Mouse (Mus musculus) intestine, postnatal 0 days (tissue): ENCODE measurements around the gene Scgb2b20. TPM values are rescaled to one million over a fixed set of nuclear protein-coding genes. Genes with fewer than 3 reads are reported as not detected.
"Not testable (repeated sequence)": the region's sequence is repeated elsewhere in the genome, so short reads cannot be mapped to it uniquely, and the experiment has no call there.

Source experiments
- ATAC-seq: fragments of 200-750 bp; cut with Nextera tagmentation; 2 replicates; pipeline ENCODE4 v1.8.0; 2017; ENCODE audit warnings: mild to moderate bottlenecking, moderate TSS enrichment, moderate library complexity
- H3K27ac ChIP-seq: fragments of 300-500 bp; sonication (generic); 2 replicates; pipeline ENCODE4 v1.5.1; 2014; ENCODE audit warnings: mild to moderate bottlenecking, low read depth, low read length, moderate library complexity
- H3K27me3 ChIP-seq: fragments of 300-500 bp; sonication (generic); replicated peaks from 2 replicates; pipeline ENCODE4 v1.6.1; 2014; ENCODE audit warnings: low read length, mixed read lengths; ENCODE audit not compliant: control insufficient read depth, insufficient read depth
- H3K36me3 ChIP-seq: fragments of 300-500 bp; sonication (generic); 2 replicates; pipeline ENCODE4 v1.6.1; 2014; ENCODE audit warnings: mild to moderate bottlenecking, moderate library complexity; ENCODE audit not compliant: control insufficient read depth, insufficient read depth
- H3K4me1 ChIP-seq: fragments of 300-500 bp; sonication (generic); replicated peaks from 2 replicates; pipeline ENCODE4 v1.6.1; 2014; ENCODE audit warnings: antibody characterized with exemption, low read length, mixed read lengths; ENCODE audit not compliant: control insufficient read depth, insufficient read depth
- H3K4me2 ChIP-seq: fragments of 300-500 bp; sonication (generic); replicated peaks from 2 replicates; pipeline ENCODE4 v1.6.1; 2014; ENCODE audit warnings: low read depth, mild to moderate bottlenecking, moderate library complexity
- H3K4me3 ChIP-seq: fragments of 300-500 bp; sonication (generic); 2 replicates; pipeline ENCODE4 v1.5.1; 2014; ENCODE audit warnings: low read depth, low read length
- H3K9ac ChIP-seq: fragments of 300-500 bp; sonication (generic); 2 replicates; pipeline ENCODE4 v1.6.1; 2014; ENCODE audit warnings: mild to moderate bottlenecking, low read depth, low read length
- H3K9me3 ChIP-seq: fragments of 300-500 bp; sonication (generic); 2 replicates; pipeline ENCODE4 v1.6.1; 2016; ENCODE audit warnings: mixed run types; ENCODE audit not compliant: control insufficient read depth
- CTCF ChIP-seq: sonication (generic); IDR thresholded peaks from 2 replicates; pipeline ENCODE4 v1.5.1; 2016; ENCODE audit warnings: low read depth, mild to moderate bottlenecking, control low read depth, antibody characterized with exemption, moderate library complexity
- WGBS: fragments of 180-500 bp; shearing (Covaris S2); extraction: QIAGEN DNeasy Blood & Tissue Kit; methylation state at CpG from one replicate; pipeline ENCODE4 v1.1.7; 2014; 5-methylcytosine and 5-hydroxymethylcytosine counted together
- polyA plus RNA-seq: library from polyadenylated mRNA; unstranded; fragments of >200 nt; fragmentation: Nextera tagmentation; extraction: Ambion mirVana; gene quantifications from 2 replicates; pipeline ENCODE4 v1.2.1, GENCODE M21; 2015

The Scgb2b20 gene
- polyA plus RNA-seq: not detected in 2 replicates

- H3K4me2 ChIP-seq, ATAC-seq, H3K4me1 ChIP-seq, H3K9ac ChIP-seq, H3K27ac ChIP-seq, H3K36me3 ChIP-seq, H3K27me3 ChIP-seq, H3K4me3 ChIP-seq, H3K9me3 ChIP-seq: not testable (repeated sequence)
- 83% methylated on average over 2 of the region's 2 CpGs for WGBS
These were observed at the start of gene Scgb2b20 for GRCm38 (mm10) chr7:33366222-33366621. Scgb2b20 (minus strand) TSS chr7:33366322.

GRCm38 (mm10) chr7:33409681-33410080 is 43.6 kb upstream of the Scgb2b20 start:
- ATAC-seq, H3K27me3 ChIP-seq, H3K27ac ChIP-seq, H3K4me3 ChIP-seq, H3K9ac ChIP-seq, H3K9me3 ChIP-seq, H3K4me1 ChIP-seq, H3K4me2 ChIP-seq, H3K36me3 ChIP-seq: not testable (repeated sequence)
- whole genome bisulfite sequencing: 35% methylated on average over 1 of the region's 1 CpGs

GRCm38 (mm10) chr7:33401650-33402049 is 35.5 kb upstream of the Scgb2b20 start:
- no peak for ATAC-seq
- Histone ChIP-seq H3K27ac (no peak overlapping the region), H3K4me1 (no peaks in the 10 kb centered on the region), H3K36me3 (no peaks in the 10 kb centered on the region), H3K9me3 (0 out of 2 replicates have a peak, but pooled peaks cover 3% of the 10 kb centered on the region), H3K4me3 (no peak overlapping the region), H3K4me2 (no peak overlapping the region), H3K9ac (no peak overlapping the region), H3K27me3 (no peaks in the 10 kb centered on the region)
- no peak for TF ChIP-seq CTCF
- WGBS: 75% methylated on average over 1 of the region's 1 CpGs

- not testable (repeated sequence) for H3K36me3 ChIP-seq, H3K27ac ChIP-seq, H3K27me3 ChIP-seq, H3K9ac ChIP-seq, ATAC-seq, H3K4me1 ChIP-seq, H3K4me3 ChIP-seq, H3K9me3 ChIP-seq, H3K4me2 ChIP-seq
These were observed 33.6 kb upstream of the Scgb2b20 start for GRCm38 (mm10) chr7:33399749-33400148.

GRCm38 (mm10) chr7:33372934-33373333 is 6.8 kb upstream of the Scgb2b20 start, which contains the start of gene Scgb1b20:
Scgb1b20 (plus strand) TSS chr7:33373234.
- not testable (repeated sequence) for H3K4me3 ChIP-seq, H3K27ac ChIP-seq, ATAC-seq, H3K36me3 ChIP-seq, H3K4me2 ChIP-seq, H3K27me3 ChIP-seq, H3K9me3 ChIP-seq, H3K4me1 ChIP-seq, H3K9ac ChIP-seq
- WGBS: 69% methylated on average over 4 of the region's 4 CpGs

Other genes starting within 250 kb of the Scgb2b20 start
- not detected in 2 replicates for gene Scgb2b18, start 192.5 kb downstream of the Scgb2b20 start, polyA plus RNA-seq
- not detected in 2 replicates for gene Scgb1b18, start 180.8 kb downstream of the Scgb2b20 start, polyA plus RNA-seq
- not detected in 2 replicates for gene Scgb2b19, start 86.0 kb downstream of the Scgb2b20 start, polyA plus RNA-seq
- not detected in 2 replicates for gene Scgb1b19, start 79.0 kb downstream of the Scgb2b20 start, polyA plus RNA-seq
- gene Scgb1b20, start 6.9 kb upstream of the Scgb2b20 start, polyA plus RNA-seq: not detected in 2 replicates
- not detected in 2 replicates for gene Scgb2b21, start 154.1 kb upstream of the Scgb2b20 start, polyA plus RNA-seq